Mouse (Mus musculus): ENCODE data around the gene Kcnab2.

DNA sequence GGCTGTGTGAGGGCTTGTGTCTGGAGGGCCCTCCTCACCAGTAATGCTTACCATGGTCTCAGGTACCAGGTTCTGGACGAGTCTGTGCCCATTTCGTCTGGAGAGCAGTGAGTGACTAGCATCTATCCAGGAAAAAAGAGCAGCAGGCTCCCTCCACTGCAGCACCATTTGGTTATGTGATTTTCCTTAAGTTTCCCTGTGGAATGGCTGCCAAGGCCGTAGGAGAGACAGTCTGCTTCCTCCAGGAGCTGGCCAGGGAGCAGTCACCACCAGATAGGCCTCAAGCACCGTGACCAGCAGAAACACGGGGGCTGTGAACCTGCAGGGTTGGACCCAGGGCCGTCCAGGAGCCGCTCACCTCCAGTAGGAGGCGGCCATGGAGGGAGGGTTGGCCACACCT lies 2.8 kb upstream of the Kcnab2 start:
- TF ChIP-seq TCF12 (IDR thresholded peaks at IDR 0.05; ENCODE audit: insufficient read depth, poor library complexity, severe bottlenecking) (no peak), POLR2A (IDR thresholded peaks at IDR 0.05; ENCODE audit: insufficient read length, low read depth) (no peak), USF1 (IDR thresholded peaks at IDR 0.05; ENCODE audit: low read depth) (no peak), POLR2AphosphoS2 (IDR thresholded peaks at IDR 0.05; ENCODE audit: insufficient read length, low read depth) (no peak), TCF3 (IDR thresholded peaks at IDR 0.05; ENCODE audit: insufficient read length, low read depth) (no peak), MYOD1 (IDR thresholded peaks at IDR 0.05; ENCODE audit: control insufficient read depth in 1 of 3, insufficient read length in 2 of 3, low read depth in 2 of 3) (no peak), MYOG (IDR thresholded peaks at IDR 0.05; ENCODE audit: control insufficient read depth in 1 of 3, insufficient read depth in 1 of 3, insufficient read length in 2 of 3, low read depth in 2 of 3) (no peak), E2F4 (IDR thresholded peaks at IDR 0.05; ENCODE audit: insufficient read depth) (no peak), MAX (IDR thresholded peaks at IDR 0.05; ENCODE audit: low read depth) (no peak), CEBPB (IDR thresholded peaks at IDR 0.05; ENCODE audit: insufficient read depth, poor library complexity, severe bottlenecking) (no peak), REST (IDR thresholded peaks at IDR 0.05; ENCODE audit: insufficient read depth, insufficient read length) (no peak), SRF (IDR thresholded peaks at IDR 0.05; ENCODE audit: control insufficient read depth, insufficient read length, low read depth) (no peak)
